In the genomic region with DNA sequence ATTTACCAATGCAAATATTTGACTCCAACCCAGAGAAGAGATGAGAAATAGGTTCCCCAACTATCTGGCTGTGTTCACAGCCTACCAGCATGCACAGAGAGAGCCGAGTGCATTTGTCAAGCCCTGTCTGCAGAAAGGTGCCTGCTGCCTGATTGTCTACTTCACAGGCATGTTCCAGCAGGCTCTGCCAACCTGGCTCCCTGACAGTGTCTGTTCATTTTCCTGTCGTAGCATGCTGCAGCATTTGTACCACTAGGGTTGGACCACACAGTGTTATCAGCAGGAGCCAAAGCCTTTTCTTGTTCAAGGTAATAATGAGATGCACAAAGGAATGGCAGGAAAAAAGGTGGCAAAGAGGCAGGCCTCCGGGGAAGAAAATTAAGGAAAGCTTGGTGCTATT, we compare ENCODE assay signal across 12 mouse cellular contexts.
A peak's percentile ranks its signal among the peaks of the same experiment; 100 is the strongest.
DNase-seq lines count a peak whose midpoint lies in the region; ATAC-seq and TF ChIP-seq lines count a peak whose summit lies in the region.
"Had no signal": no experiment of that assay in that cellular context is flagged by ENCODE, and none has a peak within 500 bp of the region (broad histone marks: within the 10 kb centered on the region; RNA-seq: fewer than 3 reads in every experiment).

No protein-coding gene starts in this region.

- peak; percentile 22; the same call in 1 of the 2 replicates for TF ChIP-seq CTCF in stomach, postnatal 0 days (IDR thresholded peaks at IDR 0.05; ENCODE audit: low read depth)

- no peaks in the 10 kb centered on the region for H3K27me3 ChIP-seq in midbrain, embryonic 11.5 days (ENCODE audit: control insufficient read depth, insufficient read depth, low read length)
- no peaks in the 10 kb centered on the region for H3K27me3 ChIP-seq in midbrain, embryonic 10.5 days (ENCODE audit: low read depth, poor library complexity, severe bottlenecking)
- no peaks in the 10 kb centered on the region for H3K27me3 ChIP-seq in embryonic facial prominence, embryonic 10.5 days (replicated peaks; ENCODE audit: low read depth, poor library complexity, severe bottlenecking)
- H3K27me3 ChIP-seq in stomach, postnatal 0 days (ENCODE audit: control insufficient read depth, insufficient read depth, low read length): no peaks in the 10 kb centered on the region

- no peak overlapping the region for H3K27ac ChIP-seq in midbrain, embryonic 11.5 days (ENCODE audit: low read depth, low read length)
- H3K27ac ChIP-seq in midbrain, embryonic 10.5 days (replicated peaks): no peak overlapping the region
- no peak overlapping the region for H3K27ac ChIP-seq in embryonic facial prominence, embryonic 10.5 days (replicated peaks)
- H3K27ac ChIP-seq in stomach, postnatal 0 days (replicated peaks): no peak overlapping the region

- no peaks in the 10 kb centered on the region for H3K9me3 ChIP-seq in midbrain, embryonic 11.5 days (ENCODE audit: control insufficient read depth, low read length)
- no peaks in the 10 kb centered on the region for H3K9me3 ChIP-seq in midbrain, embryonic 10.5 days (replicated peaks)
- no peaks in the 10 kb centered on the region for H3K9me3 ChIP-seq in embryonic facial prominence, embryonic 10.5 days
- H3K9me3 ChIP-seq in stomach, postnatal 0 days (ENCODE audit: control insufficient read depth, low read length): no peaks in the 10 kb centered on the region

- H3K4me2 ChIP-seq in midbrain, embryonic 11.5 days: no peak overlapping the region
- no peak overlapping the region for H3K4me2 ChIP-seq in stomach, postnatal 0 days (replicated peaks; ENCODE audit: low read depth)
- H3K4me2 ChIP-seq: liver, embryonic 11.5 days had no signal

- no peak overlapping the region for H3K4me3 ChIP-seq in midbrain, embryonic 11.5 days (ENCODE audit: low read depth, low read length)
- no peak overlapping the region for H3K4me3 ChIP-seq in midbrain, embryonic 10.5 days
- H3K4me3 ChIP-seq in embryonic facial prominence, embryonic 10.5 days: no peak overlapping the region
- H3K4me3 ChIP-seq in stomach, postnatal 0 days (ENCODE audit: low read depth, low read length): no peak overlapping the region
- H3K4me3 ChIP-seq: erythroblast, embryonic 14.5 days; myocyte had no signal

- WGBS in midbrain, embryonic 11.5 days: 20% methylated on average over 3 of the region's 3 CpGs
- WGBS in midbrain, embryonic 10.5 days: 19% methylated on average over 3 of the region's 3 CpGs
- 22% methylated on average over 3 of the region's 3 CpGs for WGBS in embryonic facial prominence, embryonic 10.5 days
- WGBS in stomach, postnatal 0 days: 20% methylated on average over 3 of the region's 3 CpGs

- peak; percentile 56 for DNase-seq in midbrain, embryonic 11.5 days (ENCODE audit: low spot score, missing footprints)
- no peak for DNase-seq in midbrain, embryonic 10.5 days (ENCODE audit: low spot score)
- peak; percentile 32 for DNase-seq in embryonic facial prominence, embryonic 10.5 days (ENCODE audit: low spot score)
- DNase-seq in layer of hippocampus, adult 8-10 months (ENCODE audit: low spot score in 2 of 2): peak; percentile 49 to 52
- DNase-seq in stomach, postnatal 0 days (ENCODE audit: low spot score): peak; percentile 14
- no peak for DNase-seq in spleen, postnatal 10 days (ENCODE audit: low spot score in 2 of 2)

- H3K4me1 ChIP-seq in midbrain, embryonic 11.5 days (ENCODE audit: control insufficient read depth, insufficient read depth, low read length): 0 out of 2 replicates have a peak, but pooled peaks cover 2% of the 10 kb centered on the region
- peaks cover 8% of the 10 kb centered on the region for H3K4me1 ChIP-seq in midbrain, embryonic 10.5 days
- H3K4me1 ChIP-seq in embryonic facial prominence, embryonic 10.5 days: no peaks in the 10 kb centered on the region
- H3K4me1 ChIP-seq in stomach, postnatal 0 days (replicated peaks; ENCODE audit: control insufficient read depth, insufficient read depth): no peaks in the 10 kb centered on the region

- no peaks in the 10 kb centered on the region for H3K36me3 ChIP-seq in midbrain, embryonic 11.5 days (ENCODE audit: control insufficient read depth, insufficient read depth, low read length)
- H3K36me3 ChIP-seq in midbrain, embryonic 10.5 days: no peaks in the 10 kb centered on the region
- H3K36me3 ChIP-seq in embryonic facial prominence, embryonic 10.5 days (replicated peaks): no peaks in the 10 kb centered on the region
- H3K36me3 ChIP-seq in stomach, postnatal 0 days (ENCODE audit: control insufficient read depth, insufficient read depth, low read length): no peaks in the 10 kb centered on the region

- no peak for TF ChIP-seq EP300 in stomach, postnatal 0 days (optimal IDR thresholded peaks at IDR 0.05)

- ATAC-seq in midbrain, embryonic 11.5 days (ENCODE audit: low FRiP score): no peak
- peak; percentile 24; the same call in 1 of the 2 replicates for ATAC-seq in stomach, postnatal 0 days (ENCODE audit: low FRiP score, low TSS enrichment)
- no peak for ATAC-seq in frontal cortex, adult (ENCODE audit: low TSS enrichment)
- ATAC-seq in megakaryocyte, adult 5-6 weeks (ENCODE audit: poor library complexity, severe bottlenecking): no peak
- ATAC-seq: activated CD4-positive, CD25-positive, alpha-beta regulatory T cell, adult 4 months had no signal

- H3K9ac ChIP-seq in midbrain, embryonic 11.5 days (ENCODE audit: low read length): no peak overlapping the region
- no peak overlapping the region for H3K9ac ChIP-seq in stomach, postnatal 0 days (ENCODE audit: low read length)

Comparison
In these comparisons a context has a peak if more than half of its experiments do, and no peak if none do; other contexts are left out.
1. DNase-seq: peak in midbrain, embryonic 11.5 days (single experiment), embryonic facial prominence, embryonic 10.5 days (single experiment), layer of hippocampus, adult 8-10 months (2 of 2) and stomach, postnatal 0 days (single experiment); none in midbrain, embryonic 10.5 days (single experiment) and spleen, postnatal 10 days (0 of 2).